Mouse (Mus musculus) kidney, postnatal 36 days (tissue): ENCODE data around the gene Rasgrf1.
A peak's percentile ranks its signal among the peaks of the same experiment; 100 is the strongest.

Experiments used
- DNase-seq, 2 experiments: peaks; one replicate each; pipeline ENCODE4 v3.0.0; 2021 to 2022; ENCODE audit warnings: mixed read lengths in 2 of 2

Gene Rasgrf1

GRCm38 (mm10) chr9:89909131-89910010, at the start of gene Rasgrf1:
TSS of gene Rasgrf1 (plus strand) at chr9:89909908.
- DNase-seq = peak in 1 of 2 experiments; percentile 11

GRCm38 (mm10) chr9:89860145-89860544, 49.6 kb upstream of the Rasgrf1 start:
- no peak for DNase-seq

GRCm38 (mm10) chr9:89860584-89860983, 49.1 kb upstream of the Rasgrf1 start:
- DNase-seq = no peak

- no peak for DNase-seq
Measured at GRCm38 (mm10) chr9:89867141-89867540, 42.6 kb upstream of the Rasgrf1 start.

- DNase-seq = peak in 1 of 2 experiments; percentile 31
Measured at GRCm38 (mm10) chr9:89868093-89868729, 41.5 kb upstream of the Rasgrf1 start.

- DNase-seq = no peak
Measured at GRCm38 (mm10) chr9:89869594-89869993, 40.1 kb upstream of the Rasgrf1 start.

- no peak for DNase-seq
Measured at GRCm38 (mm10) chr9:89870531-89871150, 39.1 kb upstream of the Rasgrf1 start.

GRCm38 (mm10) chr9:89872137-89872536, 37.6 kb upstream of the Rasgrf1 start:
- peak in 1 of 2 experiments; percentile 19 for DNase-seq

GRCm38 (mm10) chr9:89874434-89874833, 35.3 kb upstream of the Rasgrf1 start:
- DNase-seq = no peak

- no peak for DNase-seq
Measured at GRCm38 (mm10) chr9:89875551-89875950, 34.2 kb upstream of the Rasgrf1 start.

GRCm38 (mm10) chr9:89878471-89879020, 31.2 kb upstream of the Rasgrf1 start:
- no peak for DNase-seq

- DNase-seq = peak in 1 of 2 experiments; percentile 15
Measured at GRCm38 (mm10) chr9:89879574-89879973, 30.1 kb upstream of the Rasgrf1 start.

- DNase-seq = no peak
Measured at GRCm38 (mm10) chr9:89881552-89881951, 28.2 kb upstream of the Rasgrf1 start.

GRCm38 (mm10) chr9:89882583-89882982, 27.1 kb upstream of the Rasgrf1 start:
- no peak for DNase-seq

GRCm38 (mm10) chr9:89885701-89886218, 23.9 kb upstream of the Rasgrf1 start:
- DNase-seq = no peak

GRCm38 (mm10) chr9:89891534-89892293, 18.0 kb upstream of the Rasgrf1 start:
- no peak for DNase-seq

- no peak for DNase-seq
Measured at GRCm38 (mm10) chr9:89892540-89893188, 17.0 kb upstream of the Rasgrf1 start.

GRCm38 (mm10) chr9:89900111-89900824, 9.4 kb upstream of the Rasgrf1 start:
- no peak for DNase-seq

- no peak for DNase-seq
Measured at GRCm38 (mm10) chr9:89901184-89901583, 8.5 kb upstream of the Rasgrf1 start.

GRCm38 (mm10) chr9:89902813-89903212, 6.9 kb upstream of the Rasgrf1 start:
- DNase-seq = no peak

GRCm38 (mm10) chr9:89906645-89907044, 3.1 kb upstream of the Rasgrf1 start:
- no peak for DNase-seq
